Mouse (Mus musculus): Measurements from ENCODE around the gene Aff3. TPM values are rescaled to one million over a fixed set of nuclear protein-coding genes. Genes with fewer than 3 reads are reported as not detected.

Gene Aff3
- polyA plus RNA-seq, 1 experiment from 2014 or later, result 13.8 TPM

- no peak overlapping the region for H3K4me2 ChIP-seq (ENCODE audit: low read depth, low read length)
- H3K9ac ChIP-seq (ENCODE audit: low read depth, low read length), result no peak overlapping the region
- no peaks in the 10 kb centered on the region for H3K9me3 ChIP-seq (ENCODE audit: control insufficient read depth, low read length)
- 41% methylated on average over 4 of the region's 4 CpGs for WGBS
- H3K4me3 ChIP-seq (ENCODE audit: low read depth, low read length), result no peak overlapping the region
- H3K36me3 ChIP-seq (ENCODE audit: control insufficient read depth, insufficient read depth, low read length), result no peaks in the 10 kb centered on the region
- H3K27me3 ChIP-seq (replicated peaks; ENCODE audit: control insufficient read depth, insufficient read depth, low read length), result no peaks in the 10 kb centered on the region
- ATAC-seq (ENCODE audit: low read depth) (peak; percentile 37; the same call in 1 of the 2 replicates), DNase-seq (ENCODE audit: low spot score) (no peak)
- H3K4me1 ChIP-seq (ENCODE audit: control insufficient read depth, insufficient read depth, low read length), result no peaks in the 10 kb centered on the region
- H3K27ac ChIP-seq (replicated peaks; ENCODE audit: low read depth, low read length), result no peak overlapping the region
Observed at GRCm38 (mm10) chr1:38642288-38642687, 22.5 kb downstream of the Aff3 start.

- no peak for DNase-seq (ENCODE audit: low spot score)
Observed at GRCm38 (mm10) chr1:38639669-38640068, 25.1 kb downstream of the Aff3 start.

GRCm38 (mm10) chr1:38635596-38635995 lies 29.2 kb downstream of the Aff3 start:
- Histone ChIP-seq H3K4me3 (ENCODE audit: low read depth, low read length) (no peak overlapping the region), H3K4me1 (ENCODE audit: control insufficient read depth, insufficient read depth, low read length) (peaks cover 10% of the 10 kb centered on the region; the same call in 1 of the 2 replicates), H3K27me3 (replicated peaks; ENCODE audit: control insufficient read depth, insufficient read depth, low read length) (no peaks in the 10 kb centered on the region), H3K27ac (replicated peaks; ENCODE audit: low read depth, low read length) (no peak overlapping the region), H3K36me3 (ENCODE audit: control insufficient read depth, insufficient read depth, low read length) (no peaks in the 10 kb centered on the region), H3K4me2 (ENCODE audit: low read depth, low read length) (no peak overlapping the region), H3K9me3 (ENCODE audit: control insufficient read depth, low read length) (no peaks in the 10 kb centered on the region), H3K9ac (ENCODE audit: low read depth, low read length) (no peak overlapping the region)
- no peak for DNase-seq (ENCODE audit: low spot score)
- no peak for ATAC-seq (ENCODE audit: low read depth)
- 50% methylated on average over 7 of the region's 7 CpGs for WGBS

More at GRCm38 (mm10) chr1:38639669-38640068, 25.1 kb downstream of the Aff3 start:
- Histone ChIP-seq H3K4me3 (ENCODE audit: low read depth, low read length) (no peak overlapping the region), H3K4me2 (ENCODE audit: low read depth, low read length) (no peak overlapping the region), H3K36me3 (ENCODE audit: control insufficient read depth, insufficient read depth, low read length) (no peaks in the 10 kb centered on the region), H3K4me1 (ENCODE audit: control insufficient read depth, insufficient read depth, low read length) (0 out of 2 replicates have a peak, but pooled peaks cover 4% of the 10 kb centered on the region), H3K9me3 (ENCODE audit: control insufficient read depth, low read length) (no peaks in the 10 kb centered on the region), H3K9ac (ENCODE audit: low read depth, low read length) (no peak overlapping the region), H3K27ac (replicated peaks; ENCODE audit: low read depth, low read length) (no peak overlapping the region), H3K27me3 (replicated peaks; ENCODE audit: control insufficient read depth, insufficient read depth, low read length) (no peaks in the 10 kb centered on the region)
- WGBS, result 74% methylated on average over 5 of the region's 5 CpGs
- ATAC-seq (ENCODE audit: low read depth), result no peak

- Histone ChIP-seq H3K4me2 (ENCODE audit: low read depth, low read length) (no peak overlapping the region), H3K4me3 (ENCODE audit: low read depth, low read length) (no peak overlapping the region), H3K9me3 (ENCODE audit: control insufficient read depth, low read length) (no peaks in the 10 kb centered on the region), H3K36me3 (ENCODE audit: control insufficient read depth, insufficient read depth, low read length) (no peaks in the 10 kb centered on the region), H3K9ac (ENCODE audit: low read depth, low read length) (no peak overlapping the region), H3K27me3 (replicated peaks; ENCODE audit: control insufficient read depth, insufficient read depth, low read length) (no peaks in the 10 kb centered on the region), H3K27ac (replicated peaks; ENCODE audit: low read depth, low read length) (no peak overlapping the region), H3K4me1 (ENCODE audit: control insufficient read depth, insufficient read depth, low read length) (peaks cover 15% of the 10 kb centered on the region; the same call in 1 of the 2 replicates)
- ATAC-seq (ENCODE audit: low read depth) (no peak), DNase-seq (ENCODE audit: low spot score) (no peak)
- WGBS, result 87% methylated on average over 7 of the region's 7 CpGs
Observed at GRCm38 (mm10) chr1:38634081-38634480, 30.7 kb downstream of the Aff3 start.

- WGBS, result 80% methylated on average over 16 of the region's 16 CpGs
- Histone ChIP-seq H3K4me1 (ENCODE audit: control insufficient read depth, insufficient read depth, low read length) (peaks cover 23% of the 10 kb centered on the region), H3K27ac (replicated peaks; ENCODE audit: low read depth, low read length) (no peak overlapping the region), H3K36me3 (ENCODE audit: control insufficient read depth, insufficient read depth, low read length) (no peaks in the 10 kb centered on the region), H3K9ac (ENCODE audit: low read depth, low read length) (no peak overlapping the region), H3K9me3 (ENCODE audit: control insufficient read depth, low read length) (no peaks in the 10 kb centered on the region), H3K4me2 (ENCODE audit: low read depth, low read length) (no peak overlapping the region), H3K4me3 (ENCODE audit: low read depth, low read length) (no peak overlapping the region), H3K27me3 (replicated peaks; ENCODE audit: control insufficient read depth, insufficient read depth, low read length) (no peaks in the 10 kb centered on the region)
- ATAC-seq (ENCODE audit: low read depth) (no peak), DNase-seq (ENCODE audit: low spot score) (no peak)
Observed at GRCm38 (mm10) chr1:38632461-38633180, 32.1 kb downstream of the Aff3 start.

- no peak overlapping the region for H3K27ac ChIP-seq (replicated peaks; ENCODE audit: low read depth, low read length)
- ATAC-seq (ENCODE audit: low read depth), result no peak
- no peaks in the 10 kb centered on the region for H3K27me3 ChIP-seq (replicated peaks; ENCODE audit: control insufficient read depth, insufficient read depth, low read length)
- no peaks in the 10 kb centered on the region for H3K36me3 ChIP-seq (ENCODE audit: control insufficient read depth, insufficient read depth, low read length)
- H3K4me1 ChIP-seq (ENCODE audit: control insufficient read depth, insufficient read depth, low read length), result peaks cover 23% of the 10 kb centered on the region
- H3K4me2 ChIP-seq (ENCODE audit: low read depth, low read length), result no peak overlapping the region
- no peak for DNase-seq (ENCODE audit: low spot score)
- H3K4me3 ChIP-seq (ENCODE audit: low read depth, low read length), result no peak overlapping the region
- no peak overlapping the region for H3K9ac ChIP-seq (ENCODE audit: low read depth, low read length)
- 22% methylated on average over 7 of the region's 7 CpGs for WGBS
- H3K9me3 ChIP-seq (ENCODE audit: control insufficient read depth, low read length), result no peaks in the 10 kb centered on the region
Observed at GRCm38 (mm10) chr1:38631501-38632279, 33.1 kb downstream of the Aff3 start.

GRCm38 (mm10) chr1:38628901-38629585 lies 35.7 kb downstream of the Aff3 start:
- H3K4me3 ChIP-seq (ENCODE audit: low read depth, low read length), result no peak overlapping the region
- H3K4me2 ChIP-seq (ENCODE audit: low read depth, low read length), result peak overlapping the region; percentile 90
- H3K9me3 ChIP-seq (ENCODE audit: control insufficient read depth, low read length), result no peaks in the 10 kb centered on the region
- 23% methylated on average over 11 of the region's 11 CpGs for WGBS
- H3K36me3 ChIP-seq (ENCODE audit: control insufficient read depth, insufficient read depth, low read length), result no peaks in the 10 kb centered on the region
- peaks cover 36% of the 10 kb centered on the region for H3K4me1 ChIP-seq (ENCODE audit: control insufficient read depth, insufficient read depth, low read length)
- peak; percentile 74 for DNase-seq (ENCODE audit: low spot score)
- peak overlapping the region; percentile 98 for H3K27ac ChIP-seq (replicated peaks; ENCODE audit: low read depth, low read length)
- H3K27me3 ChIP-seq (replicated peaks; ENCODE audit: control insufficient read depth, insufficient read depth, low read length), result no peaks in the 10 kb centered on the region
- ATAC-seq (ENCODE audit: low read depth), result no peak
- 0 out of 2 replicates have a peak overlapping the region, but pooled peaks have one; percentile 2 for H3K9ac ChIP-seq (ENCODE audit: low read depth, low read length)

- H3K4me2 ChIP-seq (ENCODE audit: low read depth, low read length), result peak overlapping the region; percentile 90
Observed at GRCm38 (mm10) chr1:38628426-38628825, 36.3 kb downstream of the Aff3 start.

More at GRCm38 (mm10) chr1:38628426-38628825, 36.3 kb downstream of the Aff3 start:
- DNase-seq (ENCODE audit: low spot score), result peak; percentile 35
- peaks cover 36% of the 10 kb centered on the region for H3K4me1 ChIP-seq (ENCODE audit: control insufficient read depth, insufficient read depth, low read length)
- no peaks in the 10 kb centered on the region for H3K36me3 ChIP-seq (ENCODE audit: control insufficient read depth, insufficient read depth, low read length)
- ATAC-seq (ENCODE audit: low read depth), result peak; percentile 16; the same call in 1 of the 2 replicates
- H3K27me3 ChIP-seq (replicated peaks; ENCODE audit: control insufficient read depth, insufficient read depth, low read length), result no peaks in the 10 kb centered on the region
- peak overlapping the region; percentile 87 for H3K4me3 ChIP-seq (ENCODE audit: low read depth, low read length)
- 19% methylated on average over 8 of the region's 8 CpGs for WGBS
- H3K9ac ChIP-seq (ENCODE audit: low read depth, low read length), result 0 out of 2 replicates have a peak overlapping the region, but pooled peaks have one; percentile 2
- no peaks in the 10 kb centered on the region for H3K9me3 ChIP-seq (ENCODE audit: control insufficient read depth, low read length)
- H3K27ac ChIP-seq (replicated peaks; ENCODE audit: low read depth, low read length), result peak overlapping the region; percentile 98

All from embryonic facial prominence, embryonic 14.5 days (tissue).